Comparison of ENCODE assay signal across 10 mouse cellular contexts in the genomic region with DNA sequence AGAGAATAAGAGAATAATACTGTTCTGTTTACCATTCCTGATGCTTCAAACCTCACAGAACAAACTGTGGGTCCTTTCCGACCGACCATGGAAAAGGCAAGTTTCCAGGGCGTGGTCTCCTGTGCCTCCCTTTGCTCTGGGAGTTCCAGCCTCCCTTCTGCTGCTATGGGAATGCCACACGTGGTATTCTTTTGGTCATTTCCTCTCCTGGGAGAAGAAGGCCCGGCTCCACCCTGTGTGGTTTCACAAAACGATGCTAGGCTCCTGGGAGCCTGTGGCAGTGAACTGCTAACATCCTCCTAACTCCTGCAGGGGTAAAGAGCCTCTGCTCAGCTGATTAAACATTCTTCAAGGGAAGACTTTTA.
A peak's percentile ranks its signal among the peaks of the same experiment; 100 is the strongest.
DNase-seq lines count a peak whose midpoint lies in the region; ATAC-seq lines count a peak whose summit lies in the region.
"Had no signal": no experiment of that assay in that cellular context is flagged by ENCODE, and none has a peak within 500 bp of the region (broad histone marks: within the 10 kb centered on the region; RNA-seq: fewer than 3 reads in every experiment).

No protein-coding gene starts in this region.

- no peaks in the 10 kb centered on the region for H3K9me3 ChIP-seq in forebrain, embryonic 11.5 days (ENCODE audit: control insufficient read depth, low read length)
- no peaks in the 10 kb centered on the region for H3K9me3 ChIP-seq in forebrain, embryonic 15.5 days
- H3K9me3 ChIP-seq in embryonic facial prominence, embryonic 14.5 days (ENCODE audit: control insufficient read depth, low read length), result no peaks in the 10 kb centered on the region
- H3K9me3 ChIP-seq in lung, embryonic 16.5 days (ENCODE audit: control insufficient read depth, low read length), result no peaks in the 10 kb centered on the region
- H3K9me3 ChIP-seq: neural tube, embryonic 12.5 days had no signal

- no peaks in the 10 kb centered on the region for H3K36me3 ChIP-seq in forebrain, embryonic 11.5 days (ENCODE audit: control insufficient read depth, insufficient read depth, low read length)
- H3K36me3 ChIP-seq in forebrain, embryonic 15.5 days, result no peaks in the 10 kb centered on the region
- H3K36me3 ChIP-seq in embryonic facial prominence, embryonic 14.5 days (ENCODE audit: control insufficient read depth, insufficient read depth, low read length), result no peaks in the 10 kb centered on the region
- H3K36me3 ChIP-seq in lung, embryonic 16.5 days (ENCODE audit: control insufficient read depth, insufficient read depth, low read length), result no peaks in the 10 kb centered on the region
- H3K36me3 ChIP-seq: neural tube, embryonic 12.5 days had no signal

- H3K4me3 ChIP-seq in forebrain, embryonic 11.5 days (ENCODE audit: low read depth, low read length), result no peak overlapping the region
- H3K4me3 ChIP-seq in forebrain, embryonic 15.5 days, result no peak overlapping the region
- no peak overlapping the region for H3K4me3 ChIP-seq in embryonic facial prominence, embryonic 14.5 days (ENCODE audit: low read depth, low read length)
- H3K4me3 ChIP-seq in lung, embryonic 16.5 days (ENCODE audit: low read length), result no peak overlapping the region
- H3K4me3 ChIP-seq: neural tube, embryonic 12.5 days had no signal

- 22% methylated on average over 6 of the region's 6 CpGs for WGBS in forebrain, embryonic 11.5 days
- WGBS in forebrain, embryonic 15.5 days, result 12% methylated on average over 6 of the region's 6 CpGs
- 13% methylated on average over 6 of the region's 6 CpGs for WGBS in embryonic facial prominence, embryonic 14.5 days
- whole genome bisulfite sequencing in lung, embryonic 16.5 days, result 12% methylated on average over 6 of the region's 6 CpGs

- peak; percentile 53; the same call in 1 of the 2 replicates for ATAC-seq in forebrain, embryonic 11.5 days (replicated peaks; ENCODE audit: low FRiP score)
- no peak for ATAC-seq in forebrain, embryonic 15.5 days (replicated peaks)
- peak; percentile 22; the same call in 1 of the 2 replicates for ATAC-seq in embryonic facial prominence, embryonic 14.5 days (ENCODE audit: low read depth)
- ATAC-seq in lung, embryonic 16.5 days (ENCODE audit: low read depth), result peak; percentile 84

- no peaks in the 10 kb centered on the region for H3K27me3 ChIP-seq in forebrain, embryonic 11.5 days (ENCODE audit: control insufficient read depth, insufficient read depth, low read length)
- no peaks in the 10 kb centered on the region for H3K27me3 ChIP-seq in forebrain, embryonic 15.5 days
- H3K27me3 ChIP-seq in embryonic facial prominence, embryonic 14.5 days (replicated peaks; ENCODE audit: control insufficient read depth, insufficient read depth, low read length), result no peaks in the 10 kb centered on the region
- no peaks in the 10 kb centered on the region for H3K27me3 ChIP-seq in lung, embryonic 16.5 days (ENCODE audit: control insufficient read depth, insufficient read depth, low read depth, low read length)
- H3K27me3 ChIP-seq: CH12.LX; neural tube, embryonic 12.5 days had no signal

- H3K9ac ChIP-seq in forebrain, embryonic 11.5 days (ENCODE audit: low read length), result no peak overlapping the region
- H3K9ac ChIP-seq in forebrain, embryonic 15.5 days (replicated peaks), result no peak overlapping the region
- H3K9ac ChIP-seq in embryonic facial prominence, embryonic 14.5 days (ENCODE audit: low read depth, low read length), result no peak overlapping the region
- H3K9ac ChIP-seq in lung, embryonic 16.5 days (ENCODE audit: low read length), result no peak overlapping the region
- H3K9ac ChIP-seq: neural tube, embryonic 12.5 days had no signal

- H3K4me2 ChIP-seq in forebrain, embryonic 11.5 days (ENCODE audit: low read depth, low read length, severe bottlenecking), result no peak overlapping the region
- no peak overlapping the region for H3K4me2 ChIP-seq in forebrain, embryonic 15.5 days (replicated peaks)
- H3K4me2 ChIP-seq in embryonic facial prominence, embryonic 14.5 days (ENCODE audit: low read depth, low read length), result no peak overlapping the region
- 0 out of 2 replicates have a peak overlapping the region, but pooled peaks have one; percentile 11 for H3K4me2 ChIP-seq in lung, embryonic 16.5 days (ENCODE audit: low read depth, low read length)
- H3K4me2 ChIP-seq: neural tube, embryonic 12.5 days had no signal

- peak overlapping the region; percentile 50 for H3K27ac ChIP-seq in forebrain, embryonic 11.5 days (ENCODE audit: low read depth, low read length)
- H3K27ac ChIP-seq in forebrain, embryonic 15.5 days (replicated peaks), result no peak overlapping the region
- 0 out of 2 replicates have a peak overlapping the region, but pooled peaks have one; percentile 9 for H3K27ac ChIP-seq in embryonic facial prominence, embryonic 14.5 days (replicated peaks; ENCODE audit: low read depth, low read length)
- peak overlapping the region; percentile 23; the same call in 1 of the 2 replicates for H3K27ac ChIP-seq in lung, embryonic 16.5 days (ENCODE audit: low read length)
- H3K27ac ChIP-seq: neural tube, embryonic 12.5 days had no signal

- peaks cover 7% of the 10 kb centered on the region; the same call in 1 of the 2 replicates for H3K4me1 ChIP-seq in forebrain, embryonic 11.5 days (replicated peaks; ENCODE audit: control insufficient read depth, insufficient read depth, low read length)
- no peaks in the 10 kb centered on the region for H3K4me1 ChIP-seq in forebrain, embryonic 15.5 days
- peaks cover 11% of the 10 kb centered on the region for H3K4me1 ChIP-seq in embryonic facial prominence, embryonic 14.5 days (ENCODE audit: control insufficient read depth, insufficient read depth, low read length)
- peaks cover 17% of the 10 kb centered on the region for H3K4me1 ChIP-seq in lung, embryonic 16.5 days (replicated peaks; ENCODE audit: control insufficient read depth, insufficient read depth, low read length)
- H3K4me1 ChIP-seq: neural tube, embryonic 12.5 days had no signal

- DNase-seq in forebrain, embryonic 11.5 days (ENCODE audit: low spot score), result no peak
- DNase-seq in embryonic facial prominence, embryonic 14.5 days (ENCODE audit: low spot score), result peak; percentile 47
- peak; percentile 64 for DNase-seq in heart, postnatal 4 days
- no peak for DNase-seq in layer of hippocampus, postnatal 25 days (ENCODE audit: extremely low spot score in 1 of 2, low spot score in 1 of 2)
- no peak for DNase-seq in right cerebral cortex, adult 2 months (ENCODE audit: low spot score in 2 of 2)
- no peak for DNase-seq in urinary bladder, adult 18-20 months (ENCODE audit: low spot score in 2 of 2)

Comparison
In these comparisons a context has a peak if more than half of its experiments do, and no peak if none do; other contexts are left out.
1. DNase-seq: peak in embryonic facial prominence, embryonic 14.5 days (single experiment) and heart, postnatal 4 days (single experiment); none in forebrain, embryonic 11.5 days (single experiment), layer of hippocampus, postnatal 25 days (0 of 2), right cerebral cortex, adult 2 months (0 of 2) and urinary bladder, adult 18-20 months (0 of 2).